Mouse (Mus musculus) megakaryocyte progenitor cell, adult 5-6 weeks (primary cell): ENCODE measurements around the gene Dcpp1. TPM values are rescaled to one million over a fixed set of nuclear protein-coding genes. Genes with fewer than 3 reads are reported as not detected.
"Not testable (repeated sequence)": the region's sequence is repeated elsewhere in the genome, so short reads cannot be mapped to it uniquely, and the experiment has no call there.

Source experiments
- ATAC-seq: replicated peaks from 2 replicates; pipeline ENCODE4 v1.8.0; 2016; ENCODE audit warnings: mild to moderate bottlenecking, moderate TSS enrichment, inconsistent platforms; ENCODE audit not compliant: poor library complexity
- total RNA-seq, 2 experiments: library from RNA; stranded (forward) in 1 of 2; stranded (reverse) in 1 of 2; fragments of 157-497, 149-512 nt in 1 of 2; fragments of 200-1000 nt in 1 of 2; gene quantifications; 2 replicates each; pipeline versions ENCODE4 v1.2.3 to v1.2.4; 2015 to 2017

Dcpp1 gene
- not detected in 2 replicates for total RNA-seq (2015)
- total RNA-seq (2017), result not detected in 2 replicates

DNA sequence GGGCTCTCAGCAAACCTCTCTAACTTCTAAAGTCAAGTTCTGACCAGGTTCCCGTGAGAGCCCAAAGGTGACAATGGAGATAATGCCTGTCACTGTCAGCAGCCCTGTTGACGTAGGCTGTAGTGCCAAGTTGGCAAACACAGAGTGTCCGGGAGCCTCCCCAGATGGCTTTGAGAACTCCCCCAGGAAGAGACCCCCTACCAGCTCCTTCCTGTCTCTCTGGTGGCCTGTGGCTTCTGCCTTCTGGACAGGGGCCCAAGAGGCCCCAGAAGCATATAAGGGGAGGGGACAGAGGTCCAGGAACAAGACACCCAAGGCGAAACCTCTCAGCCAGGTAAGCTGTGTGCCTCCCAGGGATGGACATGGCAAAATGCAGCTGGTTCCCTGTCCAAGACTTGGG lies at the start of gene Dcpp1, which contains the start of gene Dcpp2:
Dcpp1 (plus strand) TSS at position 301 of the 400 bp plus-strand sequence.
Dcpp2 (plus strand) TSS at position 305 of the 400 bp plus-strand sequence.
- not testable (repeated sequence) for ATAC-seq

GRCm38 (mm10) chr17:23831201-23831600 lies 49.5 kb upstream of the Dcpp1 start:
- ATAC-seq, result no peak

DNA sequence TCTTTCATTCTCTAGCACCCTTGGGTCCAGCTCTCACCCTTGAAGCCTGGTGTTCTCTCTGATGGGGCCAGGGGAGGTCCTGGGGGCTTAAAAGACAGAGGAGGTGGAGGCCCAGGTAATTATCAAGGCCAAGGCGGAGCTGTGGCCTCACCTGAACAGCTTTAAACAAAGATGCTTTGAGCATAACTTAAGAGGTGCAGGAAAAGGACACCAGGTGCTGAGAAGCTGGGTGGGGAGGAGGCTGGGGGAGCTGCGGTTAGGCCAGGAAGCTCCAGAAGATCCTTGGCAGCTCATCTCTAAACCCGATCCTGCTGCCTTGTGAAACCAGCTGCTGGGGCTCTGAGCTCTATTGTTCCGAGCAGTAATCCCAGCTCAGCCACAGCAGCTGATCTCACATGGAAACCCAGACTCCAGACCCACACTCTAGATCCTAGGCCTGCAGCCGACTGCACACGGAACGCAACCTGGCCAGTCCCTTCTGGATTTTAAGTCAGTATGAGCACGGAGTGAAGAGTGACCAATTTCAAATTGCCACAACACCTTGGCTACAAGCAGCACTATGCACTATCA lies 44.6 kb upstream of the Dcpp1 start, which contains the start of gene Prss33:
Prss33 (minus strand) TSS at position 51 of the 570 bp plus-strand sequence.
- ATAC-seq, result no peak

GRCm38 (mm10) chr17:23841145-23841544 lies 39.5 kb upstream of the Dcpp1 start:
- ATAC-seq, result peak; percentile 86

DNA sequence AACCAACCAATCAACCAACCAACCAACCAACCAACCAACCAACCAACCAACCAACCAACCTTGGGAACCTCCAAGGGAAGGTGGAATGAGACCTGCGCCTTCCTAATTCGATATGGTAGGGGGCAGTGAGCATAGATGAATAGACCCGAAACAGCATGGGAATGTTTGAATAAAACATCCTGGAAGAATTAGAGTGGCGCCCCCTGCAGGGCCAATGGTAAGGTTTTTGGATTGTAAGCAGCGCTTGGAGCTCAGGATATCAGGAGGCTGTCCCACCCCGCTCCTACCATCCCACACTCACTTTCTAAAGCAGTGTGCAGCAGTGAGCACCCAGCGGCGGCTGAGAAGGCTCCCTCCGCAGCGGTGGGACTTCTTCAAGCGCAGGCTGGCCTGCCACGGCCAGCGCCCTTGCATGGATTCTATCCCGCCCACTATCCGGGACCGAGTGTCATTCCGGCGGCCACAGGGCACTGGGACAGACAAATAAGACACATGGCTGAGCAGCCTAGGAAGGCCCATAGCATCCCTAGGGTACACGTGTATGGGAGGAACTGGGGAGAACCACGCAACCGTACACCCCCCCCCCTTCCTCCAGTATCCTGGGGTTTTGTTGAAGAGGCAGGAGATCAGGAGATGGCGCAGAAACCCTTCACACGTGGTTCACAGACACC lies 37.4 kb upstream of the Dcpp1 start:
- no peak for ATAC-seq

DNA sequence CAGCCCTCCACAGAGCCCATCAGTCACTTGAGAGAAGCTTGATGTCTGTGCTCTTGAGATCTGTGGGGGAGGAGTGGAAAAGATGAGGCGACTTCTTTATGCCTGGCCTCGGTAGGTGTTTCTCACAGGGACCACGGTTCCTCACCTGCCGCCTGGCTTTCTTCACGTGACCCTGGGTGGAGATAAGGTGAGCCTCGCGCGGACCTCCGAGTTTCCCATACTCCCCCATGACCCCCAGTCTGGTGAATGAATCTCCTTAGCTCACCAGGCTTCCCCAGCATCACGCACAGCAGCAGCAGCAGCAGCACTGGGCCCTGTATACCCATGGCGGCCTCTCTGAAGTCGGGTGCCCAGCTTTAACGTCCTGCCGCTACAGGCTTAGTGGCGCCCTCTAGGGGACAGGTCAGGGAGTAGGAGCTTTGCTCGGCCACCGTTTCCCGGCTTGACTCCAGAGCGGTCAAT lies 36.8 kb upstream of the Dcpp1 start, which contains the start of the genes Prss32 and Prss41:
Prss32 (plus strand) TSS at position 44 of the 462 bp plus-strand sequence.
Prss41 (minus strand) TSS at position 361 of the 462 bp plus-strand sequence.
- peak; percentile 84 for ATAC-seq

DNA sequence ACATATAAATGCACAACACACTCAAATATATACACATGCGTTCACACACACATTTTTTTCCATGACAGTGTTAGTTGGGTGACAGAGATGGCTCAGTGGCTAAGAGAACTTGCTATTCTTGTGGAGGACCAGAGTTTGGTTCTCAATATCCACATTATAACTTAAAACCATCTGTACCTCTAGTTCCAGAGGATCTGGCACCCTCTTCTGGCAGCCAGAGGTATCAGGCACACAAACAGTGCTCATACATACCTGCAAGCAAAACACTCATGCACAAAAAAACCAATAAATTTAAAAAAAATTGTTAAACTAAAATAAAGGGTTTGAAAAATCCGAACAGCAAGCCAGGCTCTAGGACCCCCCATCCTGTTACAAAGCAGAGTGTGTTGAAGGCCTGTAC lies 30.6 kb upstream of the Dcpp1 start:
- ATAC-seq, result 0 out of 2 replicates have a peak, but pooled peaks have one; percentile 49

- peak; percentile 75 for ATAC-seq
Measured at GRCm38 (mm10) chr17:23850853-23851749, 29.6 kb upstream of the Dcpp1 start.

DNA sequence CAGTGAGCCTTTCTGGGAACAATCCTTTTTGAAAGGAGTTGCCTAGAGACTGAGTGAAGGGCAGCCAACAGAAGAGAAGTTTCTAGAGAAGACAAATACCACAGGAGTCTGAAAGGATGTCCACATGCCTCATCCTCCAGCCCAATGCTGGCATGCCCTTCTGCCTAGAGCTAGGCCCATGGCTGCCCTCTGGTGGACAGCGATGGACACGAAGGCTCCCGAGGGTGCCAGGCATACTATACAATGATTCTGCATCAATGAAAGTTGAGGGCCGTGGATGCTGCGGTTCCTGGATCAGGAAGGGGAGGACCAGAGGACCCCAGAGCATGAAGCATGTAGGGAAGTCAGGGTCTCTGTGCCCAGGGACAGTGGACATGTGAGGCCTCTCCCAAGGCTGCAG lies 27.4 kb upstream of the Dcpp1 start:
- peak; percentile 86 for ATAC-seq

DNA sequence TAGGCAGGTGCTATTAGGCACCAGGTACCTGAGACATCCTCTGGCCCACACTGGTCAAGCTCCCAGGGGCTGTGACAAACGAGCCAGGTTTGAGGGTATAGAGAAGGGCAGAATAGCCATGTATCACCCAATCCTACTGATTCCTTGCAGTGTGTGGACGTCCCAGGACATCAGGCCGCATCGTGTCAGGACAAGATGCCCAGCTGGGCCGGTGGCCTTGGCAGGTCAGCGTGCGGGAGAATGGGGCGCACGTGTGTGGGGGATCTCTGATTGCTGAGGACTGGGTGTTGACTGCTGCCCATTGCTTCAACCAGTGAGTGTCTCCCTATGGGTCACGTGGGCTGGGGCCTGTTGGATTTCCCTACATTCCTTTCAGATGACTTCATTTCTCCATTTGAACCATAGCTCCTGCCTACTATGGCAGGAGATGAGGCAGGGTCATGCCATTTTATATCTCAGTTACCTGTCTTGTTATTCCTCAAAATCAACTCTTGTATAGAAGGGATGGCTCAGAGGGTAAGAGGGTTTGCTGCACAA lies 26.4 kb upstream of the Dcpp1 start:
- ATAC-seq, result no peak

DNA sequence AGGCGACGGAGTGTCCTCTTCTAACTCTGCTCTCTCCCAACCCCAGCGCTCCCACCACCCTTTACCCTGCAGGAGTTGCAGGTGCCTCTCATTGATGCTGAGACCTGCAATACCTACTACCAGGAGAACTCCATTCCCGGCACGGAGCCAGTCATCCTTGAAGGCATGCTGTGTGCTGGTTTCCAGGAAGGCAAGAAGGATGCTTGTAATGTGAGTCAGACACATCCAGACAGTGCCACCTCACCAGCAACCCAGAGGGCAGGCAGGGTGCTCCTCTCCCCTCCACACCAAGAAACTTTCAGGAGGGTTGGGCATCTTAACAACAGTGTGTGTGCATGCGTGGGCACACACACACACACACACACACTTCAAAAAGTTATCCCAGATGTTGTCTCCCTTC lies 23.5 kb upstream of the Dcpp1 start:
- no peak for ATAC-seq

DNA sequence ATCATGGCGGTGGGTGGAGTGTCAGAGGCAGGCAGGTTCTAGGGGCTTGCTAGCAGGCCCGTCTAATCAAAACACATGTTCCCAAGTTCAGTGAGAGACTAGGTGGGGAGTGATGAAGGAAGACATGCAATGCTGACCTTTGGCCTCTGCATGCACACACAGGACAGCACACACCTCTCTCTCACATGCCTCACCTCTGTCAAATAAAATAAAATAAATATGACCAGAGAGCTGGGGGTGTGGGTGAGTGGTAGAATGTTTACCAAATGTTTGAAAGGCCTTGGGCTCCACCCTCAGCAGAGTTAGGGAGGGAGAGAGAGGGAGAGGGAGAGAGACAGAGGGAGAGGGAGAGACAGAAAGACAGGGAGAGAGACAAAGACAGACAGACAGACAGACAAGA lies 22.8 kb upstream of the Dcpp1 start:
- no peak for ATAC-seq

DNA sequence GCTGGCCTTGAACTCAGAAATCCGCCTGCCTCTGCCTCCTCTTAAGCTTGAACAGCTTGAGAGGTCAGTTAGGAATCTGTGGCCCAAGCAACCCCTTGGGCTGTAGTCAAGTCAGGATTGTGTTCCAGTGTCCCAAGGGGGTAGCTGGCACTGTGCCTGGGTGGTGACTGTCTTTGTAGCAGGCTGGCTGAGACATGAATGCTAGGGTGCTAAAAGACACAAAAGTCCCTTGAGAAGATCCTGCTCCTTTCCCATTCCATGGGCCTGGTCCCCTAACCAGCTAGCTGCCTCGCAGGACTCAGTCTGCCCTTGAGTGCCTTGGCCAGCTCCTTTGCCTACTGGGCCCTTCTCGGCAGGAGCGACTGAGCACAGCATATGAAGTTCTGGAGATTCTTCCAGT lies 17.8 kb upstream of the Dcpp1 start:
- ATAC-seq, result no peak

GRCm38 (mm10) chr17:23867756-23868155 lies 12.9 kb upstream of the Dcpp1 start, which contains the start of gene Prss21:
Prss21 (plus strand) TSS chr17:23868056.
- no peak for ATAC-seq

- ATAC-seq, result peak; percentile 99
Measured at GRCm38 (mm10) chr17:23868513-23868912, 12.2 kb upstream of the Dcpp1 start.

GRCm38 (mm10) chr17:23873884-23874856 lies 6.5 kb upstream of the Dcpp1 start:
- peak; percentile 73 for ATAC-seq

DNA sequence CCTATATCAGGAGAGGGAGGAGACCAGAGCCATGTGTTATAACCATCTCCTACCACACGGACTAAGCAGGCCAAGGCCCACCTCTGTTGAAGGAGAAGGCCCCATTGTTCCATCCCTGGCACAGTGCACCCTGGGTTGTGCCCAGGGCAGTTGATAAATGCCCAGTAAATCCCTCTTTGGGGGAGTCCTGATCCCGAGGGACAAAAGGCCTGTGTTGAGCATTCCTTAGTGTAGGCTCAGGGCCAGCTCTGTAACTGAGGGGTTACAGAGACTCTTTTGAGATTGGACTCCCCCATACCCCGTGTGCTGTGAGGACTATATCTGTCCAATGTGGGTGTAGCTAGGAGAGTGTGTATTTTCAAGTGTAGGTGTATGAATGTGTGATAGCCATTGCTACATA lies 3.9 kb upstream of the Dcpp1 start:
- ATAC-seq, result no peak

DNA sequence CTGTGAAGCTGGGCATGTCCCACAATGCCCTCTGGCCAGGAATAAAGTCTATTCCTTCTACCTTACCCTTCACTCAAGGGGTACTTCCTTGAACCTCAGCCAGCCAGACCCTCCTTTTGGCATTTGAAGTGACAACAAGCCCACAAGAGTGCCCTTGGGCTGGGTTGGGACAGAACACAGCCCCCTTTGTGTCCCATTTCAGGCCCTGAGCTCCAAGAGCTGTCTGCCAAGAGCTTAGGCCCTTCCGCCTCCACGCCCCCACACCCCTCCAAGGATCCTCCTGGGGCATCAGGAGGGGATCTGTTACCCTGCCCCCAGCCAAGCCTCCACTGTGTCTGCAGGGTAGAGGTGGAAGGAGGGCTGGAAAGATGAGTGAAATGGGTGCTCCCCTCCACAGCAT lies 3.5 kb upstream of the Dcpp1 start:
- ATAC-seq, result no peak

GRCm38 (mm10) chr17:23917158-23917557 lies 36.5 kb downstream of the Dcpp1 start, which contains the start of gene Dcpp3:
Dcpp3 (plus strand) TSS chr17:23917458.
- not testable (repeated sequence) for ATAC-seq
